Mouse (Mus musculus): ENCODE measurements around the gene Gm21887.
"Not testable (repeated sequence)": the region's sequence is repeated elsewhere in the genome, so short reads cannot be mapped to it uniquely, and the experiment has no call there.

GRCm38 (mm10) chrX:170013421-170013820 lies 4.0 kb downstream of the Gm21887 start:
- not testable (repeated sequence) for TF ChIP-seq POLR2A (IDR thresholded peaks at IDR 0.05; ENCODE audit: low read depth, low read length); CTCF (IDR thresholded peaks at IDR 0.05; ENCODE audit: extremely low read depth, insufficient read length, insufficient replicate concordance, low read depth, low read length)
